Mouse (Mus musculus) heart, postnatal 4 days (tissue): ENCODE data around the gene Arpc2. TPM values are rescaled to one million over a fixed set of nuclear protein-coding genes. Genes with fewer than 3 reads are reported as not detected.
"Not testable (repeated sequence)": the region's sequence is repeated elsewhere in the genome, so short reads cannot be mapped to it uniquely, and the experiment has no call there.

ENCODE experiments used
- DNase-seq: peaks from one replicate; pipeline ENCODE4 v3.0.0; 2021
- total RNA-seq, 2 experiments: library from RNA; stranded (reverse); gene quantifications; 2 replicates each; pipeline ENCODE4 v1.2.3; 2021

Gene Arpc2
- total RNA-seq, 2 experiments from 2014 or later: 246 to 249 TPM

DNA sequence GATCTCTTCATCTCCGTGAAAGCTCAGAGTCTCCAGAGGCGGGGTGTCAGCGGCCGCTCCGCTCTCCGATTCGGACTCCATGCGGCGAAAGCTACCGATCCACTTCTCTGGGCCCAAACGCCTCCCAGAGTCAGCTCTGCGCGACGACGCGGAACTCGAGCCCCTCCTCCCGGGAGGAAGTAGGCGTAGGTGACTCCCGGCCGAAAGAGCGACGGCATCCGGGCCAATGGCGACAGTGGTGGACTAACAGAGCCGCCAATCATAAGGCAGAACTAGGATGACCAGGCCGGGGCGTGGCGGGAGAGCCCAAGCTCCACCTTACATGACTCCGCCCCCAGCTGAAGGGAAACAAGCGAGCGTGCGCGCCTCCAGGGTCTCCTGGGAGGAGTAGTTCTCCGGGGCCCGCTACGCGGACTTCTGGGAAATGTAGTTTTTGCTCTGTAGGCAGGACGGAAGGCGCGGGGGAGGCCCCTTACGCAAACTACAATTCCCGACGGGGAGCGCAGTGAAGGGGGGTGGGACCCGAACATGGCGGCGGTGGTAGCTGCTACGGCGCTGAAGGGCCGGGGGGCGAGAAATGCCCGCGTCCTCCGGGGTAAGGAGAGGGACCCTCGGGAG lies 48.8 kb downstream of the Arpc2 start, which contains the start of the genes Aamp and Pnkd:
Aamp (minus strand) TSS at position 196 of the 618 bp plus-strand sequence.
Pnkd (plus strand) TSS at position 388 of the 618 bp plus-strand sequence.
- peak; percentile 100 for DNase-seq

DNA sequence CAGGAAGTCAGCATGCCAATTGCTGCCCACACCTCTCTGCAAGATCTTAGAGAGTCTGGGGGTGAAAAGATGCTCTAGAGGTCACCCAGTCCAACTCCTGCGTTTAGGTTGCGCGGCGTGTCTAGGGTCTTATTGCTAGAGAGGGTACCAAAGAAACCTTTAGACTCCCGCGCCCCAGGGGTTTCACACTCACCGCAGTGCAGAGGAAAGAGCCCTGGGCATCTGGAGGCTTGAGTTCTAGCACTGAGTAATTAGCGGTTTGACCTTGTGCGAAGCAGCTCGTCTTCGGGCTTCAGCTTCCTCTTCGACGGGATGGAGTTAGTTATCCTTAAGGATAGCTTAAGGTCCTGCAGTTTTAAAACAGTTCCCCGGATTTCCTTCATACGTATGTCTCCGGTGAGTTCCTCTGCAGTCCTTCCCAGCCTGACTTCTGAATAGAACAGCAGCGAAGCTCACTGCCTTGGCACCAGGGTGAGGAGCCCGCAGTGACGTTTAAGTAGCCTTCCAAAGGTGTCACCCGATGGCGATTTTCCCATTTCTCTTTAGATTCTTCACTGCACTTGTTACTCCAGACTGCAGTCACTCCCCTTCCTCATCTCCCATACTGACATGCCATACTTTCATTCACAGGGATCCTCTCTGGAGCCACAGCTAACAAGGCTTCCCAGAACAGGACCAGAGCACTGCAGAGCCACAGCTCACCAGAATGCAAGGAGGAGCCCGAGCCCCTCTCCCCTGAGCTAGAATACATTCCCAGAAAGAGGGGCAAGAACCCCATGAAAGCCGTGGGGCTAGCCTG lies 49.5 kb downstream of the Arpc2 start:
- no peak for DNase-seq

DNA sequence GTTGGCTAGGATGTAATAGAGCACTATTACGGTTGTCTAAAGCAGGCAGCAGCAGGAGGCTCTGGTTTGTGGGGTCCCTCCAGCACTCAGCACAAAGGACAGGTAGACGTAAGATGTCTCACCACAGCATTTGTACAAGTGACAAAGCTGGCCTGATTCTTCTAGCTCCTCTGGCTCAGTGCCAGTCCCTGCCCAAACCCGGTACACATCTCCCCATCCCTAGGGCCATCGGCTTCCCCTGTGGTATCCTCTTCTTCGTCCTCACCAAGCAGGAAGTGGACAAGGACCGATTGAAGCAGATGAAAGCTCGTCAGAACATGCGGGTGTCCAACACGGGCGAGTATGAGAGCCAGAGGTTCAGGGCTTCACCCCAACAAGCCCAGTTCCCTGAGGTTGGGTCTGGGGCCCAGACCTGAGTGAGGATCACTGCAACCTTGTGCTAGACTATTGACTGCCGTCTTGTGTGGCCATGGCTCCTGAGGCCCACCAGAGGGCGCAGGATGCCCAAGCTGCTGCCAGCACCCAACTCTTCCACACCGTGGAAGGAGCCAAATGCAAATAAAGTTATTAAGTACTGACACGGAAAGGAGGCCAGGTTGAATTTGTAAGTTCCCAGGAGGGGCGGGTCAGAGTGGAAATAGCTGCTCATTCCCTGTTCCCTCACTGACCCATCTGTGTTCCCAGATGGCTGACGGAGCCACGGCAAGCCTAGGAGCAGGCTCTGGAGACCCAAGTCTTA lies 51.2 kb downstream of the Arpc2 start:
- not testable (repeated sequence) for DNase-seq

DNA sequence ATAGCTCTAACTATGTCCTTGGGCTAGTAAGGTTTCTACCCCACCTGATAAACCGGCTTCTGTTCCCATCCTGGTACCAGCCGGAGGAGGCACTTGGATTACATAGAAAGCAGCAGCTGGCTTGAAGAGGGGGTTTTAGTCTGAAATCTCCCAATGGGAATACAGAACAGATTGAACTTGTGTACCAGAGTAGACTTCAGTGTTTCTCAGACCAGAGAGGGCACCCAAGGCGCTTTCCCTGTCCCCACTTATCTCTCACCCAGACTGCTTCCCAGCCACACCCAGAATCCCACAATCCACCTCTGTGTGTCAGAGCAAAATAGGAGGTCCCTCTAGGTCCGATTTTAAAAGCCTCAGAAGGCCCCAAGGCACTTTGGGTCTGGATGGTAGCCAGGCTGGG lies 52.4 kb downstream of the Arpc2 start:
- no peak for DNase-seq

DNA sequence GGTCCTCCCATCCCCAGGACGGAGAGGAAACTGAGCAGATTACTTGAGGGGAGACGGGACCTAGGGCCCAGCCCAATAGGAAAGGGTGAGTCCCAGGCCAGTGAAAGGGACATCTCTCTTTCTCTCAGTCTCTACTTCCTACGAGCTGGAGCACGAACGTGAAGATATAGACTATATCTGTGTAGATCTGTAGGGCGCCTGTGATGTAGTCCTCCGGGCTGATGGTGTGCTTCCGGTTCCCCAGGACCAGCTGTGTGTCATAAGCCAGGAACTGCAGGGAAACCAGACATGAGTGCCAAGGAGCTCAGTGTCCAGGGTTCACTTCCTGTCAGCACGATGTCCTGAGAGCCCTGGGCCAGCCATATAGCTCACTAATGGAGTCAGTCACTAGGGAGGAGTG lies 53.4 kb downstream of the Arpc2 start:
- DNase-seq: no peak

DNA sequence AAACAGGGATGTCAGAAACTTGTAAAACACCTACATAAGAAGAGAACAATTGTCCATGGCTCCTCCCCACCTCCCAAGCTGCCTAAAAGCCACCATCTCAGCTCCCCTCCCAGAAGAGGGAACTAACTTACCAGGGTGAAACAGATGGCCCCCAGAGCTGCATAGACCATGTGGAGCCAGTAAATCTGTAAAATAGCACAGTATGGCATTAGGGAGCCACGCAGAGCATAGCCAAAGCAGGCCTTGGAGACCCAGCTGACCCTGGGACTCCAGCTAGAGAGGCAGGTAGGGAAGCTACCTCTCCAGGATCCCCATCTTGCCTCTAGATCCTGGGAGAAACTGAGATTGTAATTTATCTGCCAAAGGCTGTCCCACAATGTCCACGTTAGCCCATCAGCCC lies 53.9 kb downstream of the Arpc2 start:
- DNase-seq: no peak

DNA sequence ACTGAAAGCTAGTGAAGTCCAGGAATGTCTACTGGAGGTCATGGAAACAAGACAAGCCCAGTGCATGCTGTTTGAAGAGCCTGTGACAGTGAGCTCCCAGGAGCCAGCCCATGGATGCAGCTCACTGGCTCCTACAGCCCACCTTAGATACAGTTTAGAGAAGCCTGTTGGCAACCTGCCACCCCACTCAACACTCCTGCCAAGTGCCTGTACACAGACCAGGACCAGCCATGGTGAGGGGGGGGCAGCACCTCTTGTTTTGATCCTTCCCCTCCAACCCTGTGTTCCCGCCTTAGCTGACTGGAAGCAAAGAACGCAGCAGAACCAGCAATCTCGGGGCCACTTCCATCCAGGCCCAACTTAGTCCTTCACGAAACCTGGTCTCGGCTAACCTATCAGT lies 54.3 kb downstream of the Arpc2 start:
- peak; percentile 83 for DNase-seq

DNA sequence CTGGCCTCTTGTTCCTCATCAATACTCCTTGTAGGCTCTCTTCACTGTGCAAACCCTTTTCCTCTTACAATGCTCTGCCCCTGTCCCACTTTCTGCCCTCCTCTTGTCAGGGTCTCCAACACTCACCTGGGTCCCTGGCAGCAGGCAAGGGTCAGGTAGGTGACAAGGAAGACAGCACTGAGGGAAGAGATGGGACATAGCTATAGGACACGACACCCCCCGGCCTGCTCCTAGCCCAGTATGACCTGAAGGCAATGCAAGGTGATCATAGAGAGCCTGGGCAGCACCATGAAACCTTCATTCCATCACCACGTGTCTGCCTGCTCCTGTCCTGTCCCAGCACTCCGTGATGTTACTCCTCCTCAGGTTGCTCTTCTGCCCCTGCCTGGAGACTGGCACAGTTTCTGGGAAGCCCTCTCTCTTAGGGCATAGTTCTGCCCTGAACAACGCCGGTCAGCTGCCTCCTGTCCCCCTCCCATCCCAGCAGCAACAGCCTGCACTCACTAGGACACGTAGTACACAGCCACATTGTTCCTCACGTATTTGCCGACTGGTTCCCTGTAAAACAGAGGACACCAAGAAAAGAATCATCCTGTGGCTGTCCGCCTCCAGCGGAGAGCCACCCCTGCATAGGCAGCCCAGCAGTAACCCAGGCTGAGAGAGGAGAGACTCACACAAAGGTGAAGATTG lies 56.6 kb downstream of the Arpc2 start:
- no peak for DNase-seq

DNA sequence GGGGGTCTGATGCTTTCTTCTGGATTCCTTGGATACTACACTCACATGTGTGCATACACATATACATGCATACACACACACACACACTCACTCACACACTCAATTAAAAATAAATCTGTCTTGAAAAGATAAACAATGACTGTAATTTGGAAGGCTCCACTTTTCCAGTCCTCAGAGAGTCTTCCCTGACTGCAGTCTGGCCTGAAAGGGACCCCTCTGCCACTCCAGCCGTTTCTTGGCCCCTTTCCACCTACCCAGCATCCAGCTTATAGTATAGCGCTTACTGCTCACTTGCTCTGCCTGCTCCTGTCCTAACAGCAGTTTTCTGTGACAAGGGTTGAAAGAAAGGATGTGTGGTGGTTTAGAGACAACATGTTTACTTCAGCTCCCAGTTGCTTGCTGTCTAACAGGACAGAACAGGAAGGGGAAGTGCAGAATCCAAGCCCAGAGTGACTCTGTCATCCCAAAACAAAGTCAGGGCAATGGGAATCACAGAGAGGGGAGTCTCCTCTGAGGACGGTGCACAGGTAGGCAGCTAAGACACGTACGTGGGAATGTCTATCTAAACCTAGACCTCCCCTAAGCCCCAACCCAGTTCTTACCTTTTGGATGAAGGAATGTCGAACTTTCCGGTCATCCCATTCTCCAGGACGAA lies 57.5 kb downstream of the Arpc2 start:
- DNase-seq: no peak

DNA sequence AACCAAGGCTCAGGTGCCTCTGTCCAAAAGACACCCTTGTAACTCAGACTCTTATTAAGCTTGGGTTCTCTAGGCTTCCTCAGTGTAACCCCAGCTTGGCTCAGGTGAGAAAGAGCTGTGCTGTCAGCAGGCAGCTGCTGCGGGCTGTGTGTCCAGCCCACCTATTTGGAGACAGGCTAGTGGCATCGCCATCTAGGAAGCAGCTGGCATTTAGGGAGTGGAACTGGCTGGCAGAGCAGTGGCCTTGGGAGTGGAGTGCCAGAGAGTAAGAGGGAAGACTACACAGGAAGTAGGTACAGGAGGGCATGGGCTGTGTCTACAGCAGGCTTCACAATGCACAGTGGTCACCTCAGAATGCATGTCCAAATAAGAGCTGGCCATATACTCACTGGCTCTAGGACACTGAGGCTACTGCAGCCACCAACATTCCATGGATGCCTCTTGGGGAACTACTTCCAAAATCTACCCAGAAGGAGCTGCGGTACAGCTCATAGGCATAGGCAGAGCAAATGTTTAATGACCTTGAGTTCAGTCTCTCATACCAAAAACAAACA lies 58.3 kb downstream of the Arpc2 start:
- DNase-seq: no peak

DNA sequence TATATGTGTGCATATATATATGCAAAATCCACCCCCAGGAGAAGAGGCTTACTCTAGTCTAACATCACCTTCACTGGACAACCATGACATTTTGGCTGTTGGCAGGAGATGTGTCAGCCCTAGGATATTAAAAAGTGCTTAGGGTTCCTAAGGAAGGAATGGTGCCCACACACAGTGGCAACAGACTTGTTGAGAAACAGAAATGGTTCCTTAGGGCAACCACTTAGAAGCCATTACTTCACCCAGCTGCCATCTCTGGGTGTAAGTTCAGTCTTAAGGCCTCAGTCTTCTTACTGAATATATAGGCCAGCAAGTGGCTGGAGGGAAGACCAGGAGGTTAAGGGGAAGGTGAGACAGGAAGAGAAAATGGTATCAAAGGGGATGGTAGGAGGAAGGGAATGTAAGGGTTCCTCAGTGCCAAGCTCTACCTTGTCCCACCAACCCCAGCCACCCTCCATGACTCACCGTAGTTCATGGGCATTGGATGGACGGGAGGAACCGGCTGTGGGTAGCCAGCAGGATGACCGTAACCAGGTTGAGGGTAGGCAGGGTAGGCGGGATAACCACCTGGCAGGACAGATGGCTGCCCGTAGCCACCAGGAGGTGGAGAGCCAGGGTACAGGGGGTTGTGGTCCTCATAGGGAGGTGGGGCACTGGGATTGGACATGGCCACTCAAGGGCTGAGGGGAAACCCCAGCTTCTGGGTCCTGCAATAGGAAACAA lies 59.0 kb downstream of the Arpc2 start:
- DNase-seq: no peak

DNA sequence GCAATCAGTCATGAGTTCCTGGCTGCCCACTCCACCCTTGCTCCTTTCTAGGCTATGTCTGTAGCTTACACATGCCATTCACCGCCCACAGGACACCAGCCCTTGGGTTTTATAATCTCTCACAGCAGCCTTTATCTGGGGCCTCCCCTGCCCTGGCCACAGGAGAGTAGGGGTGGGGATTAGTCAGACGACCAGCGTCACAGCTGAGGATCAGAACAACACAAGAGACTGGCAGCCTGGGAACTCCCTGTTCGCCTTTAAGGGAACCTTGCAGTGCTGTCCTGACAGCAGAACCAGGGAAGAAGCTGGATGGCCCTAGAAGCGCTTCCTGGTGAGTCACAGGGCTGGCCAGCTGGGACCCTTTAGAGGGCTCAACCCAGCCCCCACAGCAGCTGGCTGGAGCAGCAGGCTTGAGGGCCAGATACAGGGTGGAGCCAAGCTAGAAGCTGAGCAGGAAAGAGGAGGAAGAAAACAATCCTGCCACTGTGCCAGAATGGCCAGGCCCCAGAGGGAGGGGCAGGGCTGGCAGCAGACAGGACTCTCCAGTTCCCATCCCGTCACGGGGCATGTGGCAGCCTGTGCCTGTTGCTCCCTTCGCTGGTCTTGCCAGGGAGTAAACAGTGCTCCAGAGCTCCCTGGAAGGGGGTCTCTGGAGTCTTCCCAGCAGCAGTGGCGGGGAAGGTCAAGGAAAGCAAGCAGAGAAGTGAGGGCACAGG lies 59.7 kb downstream of the Arpc2 start:
- peak; percentile 93 for DNase-seq

DNA sequence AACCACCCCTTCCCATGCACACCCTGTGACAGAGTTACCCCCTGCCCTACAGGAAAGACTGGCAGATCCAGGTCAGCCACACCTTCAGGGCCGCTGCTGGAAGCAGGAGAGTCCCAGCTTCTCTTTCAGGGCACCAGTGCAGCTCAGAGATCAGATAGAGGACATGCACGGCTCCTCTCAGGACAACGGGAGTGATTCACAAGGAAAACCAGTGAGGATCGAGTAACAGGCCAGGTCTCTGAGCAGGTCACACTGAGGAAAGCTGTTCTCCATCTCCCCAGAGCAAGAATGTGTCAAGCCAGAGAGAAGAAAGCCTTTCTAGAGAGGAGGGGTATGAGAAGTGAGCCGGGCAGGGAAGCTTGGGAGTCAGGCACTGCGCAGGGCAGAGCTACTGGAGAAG lies 60.6 kb downstream of the Arpc2 start:
- DNase-seq: no peak

DNA sequence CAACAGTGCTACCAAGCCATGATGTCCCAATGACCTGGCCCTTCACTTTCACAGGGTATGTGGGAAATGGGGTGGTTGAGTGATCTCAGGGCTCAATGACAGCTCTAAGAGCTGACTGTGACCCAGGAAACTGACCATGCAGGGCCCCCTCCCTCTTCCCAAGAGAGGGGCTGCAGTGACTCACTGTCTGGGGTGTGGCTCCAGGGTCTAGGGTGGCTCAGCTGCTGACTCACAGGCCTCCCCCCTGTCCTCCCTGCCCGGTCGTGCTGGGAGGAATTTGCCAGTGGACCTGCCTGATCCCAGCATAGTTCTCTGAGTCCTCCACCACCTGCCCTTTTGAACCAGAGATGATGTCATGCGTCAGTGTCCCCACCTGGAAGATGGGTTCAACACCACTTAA lies 61.4 kb downstream of the Arpc2 start:
- peak; percentile 54 for DNase-seq

DNA sequence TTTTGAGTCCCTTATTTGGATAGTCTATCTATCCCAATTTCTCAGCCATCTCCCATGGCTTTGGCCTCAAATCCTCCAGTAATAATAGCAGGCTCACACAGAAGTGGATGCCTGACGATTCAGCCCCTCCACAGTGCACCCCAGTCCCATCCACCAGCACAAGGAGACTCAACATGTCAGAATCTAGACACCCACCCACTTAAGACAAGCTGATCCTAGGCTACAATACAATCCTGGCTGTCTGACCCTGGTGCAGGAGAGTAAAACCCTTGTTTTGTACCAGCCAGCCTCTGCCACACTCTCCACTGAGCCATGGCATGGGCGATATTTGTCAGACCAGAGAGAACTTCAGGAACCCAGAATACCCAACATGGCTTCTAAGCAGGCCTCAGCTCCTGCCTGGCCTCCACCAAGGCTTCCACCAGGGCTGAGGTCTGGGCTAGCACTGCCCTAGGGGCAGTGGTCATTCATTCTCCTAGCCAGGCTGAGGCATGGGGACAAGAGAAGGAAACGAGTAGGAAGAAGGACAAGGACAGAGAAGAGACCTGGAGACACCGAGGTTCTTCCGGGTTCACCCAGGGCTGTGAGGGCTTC lies 62.4 kb downstream of the Arpc2 start:
- DNase-seq: no peak

DNA sequence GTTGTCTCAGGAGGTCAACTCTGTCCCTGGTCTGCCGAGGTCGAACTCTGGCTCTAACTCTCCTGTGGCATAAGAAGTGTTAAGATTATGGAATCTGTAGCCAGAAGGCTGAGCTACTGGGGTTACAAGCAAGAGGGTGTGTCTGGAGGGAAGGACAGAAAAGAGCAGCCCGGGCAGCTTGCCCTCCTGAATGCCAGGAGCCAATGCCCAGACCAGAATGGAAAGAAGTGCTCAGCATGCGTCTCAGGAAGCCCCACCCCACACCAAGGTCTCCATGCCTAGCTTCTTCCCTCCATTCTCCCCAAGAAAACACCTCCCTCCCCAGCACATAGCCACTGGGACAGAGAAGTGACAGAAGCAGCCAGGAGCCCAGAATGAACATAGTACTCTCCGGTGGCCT lies 63.1 kb downstream of the Arpc2 start:
- DNase-seq: peak; percentile 71

DNA sequence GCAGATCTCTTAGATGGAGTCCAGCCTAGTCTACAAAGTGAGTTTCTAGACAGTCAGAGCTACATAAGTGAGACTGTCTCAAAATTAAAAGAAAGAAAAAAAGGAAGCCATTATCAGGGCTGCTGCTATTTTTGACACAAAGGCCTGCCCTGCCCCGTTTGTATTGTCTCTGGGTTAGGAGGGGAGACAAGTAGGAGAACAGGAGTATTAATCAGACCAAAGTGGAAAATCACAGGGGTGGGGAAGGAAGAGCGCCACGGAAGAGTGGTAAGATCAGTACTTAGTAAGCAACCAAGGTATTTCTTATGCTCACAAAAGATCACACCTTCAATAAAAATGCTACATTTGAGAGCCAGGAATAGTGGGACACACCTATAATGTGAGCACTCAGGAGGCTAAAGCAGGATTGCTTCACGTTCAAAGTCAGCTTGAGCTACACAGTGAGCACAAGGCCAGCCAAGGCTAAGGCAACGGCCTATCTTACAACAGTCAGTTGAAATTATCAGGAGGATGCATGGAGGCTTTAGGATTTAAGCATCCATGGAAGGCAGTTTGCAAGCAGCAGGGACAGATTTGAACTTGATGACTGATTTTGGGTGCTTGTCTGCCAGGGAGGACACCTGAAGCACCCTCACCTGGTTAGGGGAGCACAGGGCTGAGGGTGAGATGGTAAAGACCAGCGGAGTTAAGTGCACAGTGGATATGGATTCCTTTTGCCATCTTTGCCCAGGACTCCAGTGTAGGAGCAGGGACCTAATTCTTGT lies 64.6 kb downstream of the Arpc2 start:
- no peak for DNase-seq

DNA sequence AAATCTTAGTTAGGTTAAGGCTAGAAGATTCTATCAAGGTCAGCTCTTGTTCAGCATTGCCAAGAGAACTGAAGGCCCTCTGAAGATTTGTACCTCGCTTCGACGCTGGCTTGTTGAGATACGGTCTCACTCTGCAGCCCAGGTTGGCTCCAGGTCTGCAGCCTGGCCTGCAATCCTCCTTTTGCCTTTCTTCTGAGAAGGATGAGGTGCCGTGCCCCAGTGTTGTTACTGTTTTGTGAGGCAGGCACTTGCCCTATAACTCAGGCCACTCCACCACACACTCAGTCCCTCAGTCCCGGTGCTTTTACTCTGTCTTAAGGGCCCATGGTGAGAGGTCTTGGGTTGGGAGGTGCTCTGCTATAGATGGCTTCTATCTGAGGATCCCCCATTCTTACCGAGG lies 66.3 kb downstream of the Arpc2 start:
- no peak for DNase-seq

DNA sequence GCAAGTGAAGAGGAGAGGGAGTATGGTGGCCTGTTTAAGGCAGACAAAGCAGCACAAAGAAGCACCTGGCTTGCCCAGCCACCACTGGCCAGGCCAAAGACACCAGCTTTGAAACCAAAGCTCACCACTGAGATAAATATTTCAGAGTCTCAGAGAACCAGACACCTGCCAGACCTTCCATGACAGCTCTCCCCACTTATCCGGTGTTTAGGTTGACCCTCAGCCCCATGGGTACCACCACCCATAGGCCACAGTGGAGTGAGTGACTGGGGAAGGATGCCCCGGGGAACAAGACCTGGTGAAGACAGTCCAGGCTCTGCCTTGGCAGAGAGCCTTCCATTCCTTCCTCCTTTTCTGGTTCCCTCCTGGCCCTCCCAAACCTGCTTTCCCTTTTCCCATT lies 67.0 kb downstream of the Arpc2 start:
- no peak for DNase-seq
